Mouse (Mus musculus) G1E (cell line): ENCODE results near the gene Erc2. TPM values are rescaled to one million over a fixed set of nuclear protein-coding genes. Genes with fewer than 3 reads are reported as not detected.

Source experiments
- ATAC-seq: 2 replicates; pipeline ENCODE4 v1.8.0; 2016; ENCODE audit warnings: mild to moderate bottlenecking; ENCODE audit not compliant: insufficient number of reproducible peaks, poor library complexity, low FRiP score, severe bottlenecking; ENCODE audit errors: extremely low read depth
- DNase-seq: peaks from one replicate; pipeline ENCODE4 v3.0.0; 2012; ENCODE audit warnings: low spot score
- H3K27me3 ChIP-seq: 2 replicates; pipeline ENCODE4 v1.6.1; 2012; ENCODE audit warnings: mild to moderate bottlenecking, low read length, inconsistent platforms; ENCODE audit not compliant: insufficient read depth
- H3K36me3 ChIP-seq: replicated peaks from 2 replicates; pipeline ENCODE3; 2012; ENCODE audit warnings: mild to moderate bottlenecking, inconsistent platforms
- H3K4me1 ChIP-seq: 2 replicates; pipeline ENCODE4 v1.6.1; 2012; ENCODE audit warnings: low read depth, low read length, inconsistent platforms, mixed read lengths; ENCODE audit not compliant: insufficient read depth
- H3K4me3 ChIP-seq: 2 replicates; pipeline ENCODE4 v1.5.1; 2012; ENCODE audit warnings: low read depth, mild to moderate bottlenecking, inconsistent platforms, low read length, moderate library complexity, mixed read lengths
- H3K9me3 ChIP-seq: replicated peaks from 2 replicates; pipeline ENCODE4 v1.6.1; 2012; ENCODE audit warnings: inconsistent platforms
- CTCF ChIP-seq: IDR thresholded peaks from 2 replicates; pipeline ENCODE4 v1.5.1; 2012; ENCODE audit warnings: low read depth, low read length, inconsistent platforms, mixed read lengths
- GATA1 ChIP-seq: IDR thresholded peaks from 2 replicates; pipeline ENCODE4 v1.6.1; 2012; ENCODE audit warnings: borderline replicate concordance, low read length, inconsistent platforms, mixed read lengths
- GATA2 ChIP-seq: IDR thresholded peaks from 2 replicates; pipeline ENCODE4 v1.6.1; 2012; ENCODE audit warnings: low read depth, low read length, inconsistent platforms, borderline replicate concordance
- POLR2AphosphoS5 ChIP-seq: IDR thresholded peaks from 2 replicates; pipeline ENCODE4 v1.6.1; 2012; ENCODE audit warnings: low read depth, low read length, inconsistent platforms; ENCODE audit not compliant: insufficient replicate concordance
- TAL1 ChIP-seq: conservative IDR thresholded peaks from 2 replicates; pipeline ENCODE4 v1.6.1; 2012; ENCODE audit warnings: low read depth, low read length, inconsistent platforms, mixed read lengths
- polyA plus RNA-seq: library from polyadenylated mRNA; stranded (reverse); fragments of >175 nt; gene quantifications from 2 replicates; pipeline ENCODE4 v1.2.3, GENCODE M21; 2012
- total RNA-seq, 2 experiments: library from RNA; stranded (forward) in 1 of 2; stranded (reverse) in 1 of 2; fragments of 200-1000 nt in 1 of 2; fragments of >200 nt in 1 of 2; fragmentation: Nextera tagmentation in 1 of 2; gene quantifications; 2 replicates each; pipeline ENCODE4 v1.2.3; 2014 to 2017

Erc2 gene
- total and polyA plus RNA-seq, 3 experiments = 0.49 TPM; not detected in 2

DNA sequence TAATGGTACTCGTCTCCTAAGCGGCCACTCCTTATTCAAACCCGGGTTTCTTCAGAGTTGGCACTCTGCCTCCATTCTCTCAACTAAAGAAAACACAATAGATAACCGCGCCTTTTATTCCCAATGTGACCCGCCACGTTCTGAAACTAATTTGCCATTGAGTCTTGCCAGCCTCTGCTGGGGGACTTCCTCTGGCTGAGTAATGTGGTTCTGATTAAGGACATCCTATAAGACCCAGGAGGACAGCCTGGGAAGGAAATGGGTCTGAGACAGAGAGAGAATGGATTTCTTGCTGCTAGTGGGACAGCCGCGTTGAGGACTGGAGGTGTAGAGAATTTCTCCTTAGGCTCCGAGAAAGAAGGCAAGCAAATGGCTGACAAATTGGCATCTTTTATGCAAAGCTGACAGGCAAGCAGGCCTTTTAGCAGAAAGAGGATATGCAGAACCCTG is 753.4 kb downstream of the Erc2 start:
- DNase-seq (no peak), ATAC-seq (no peak)
- Histone ChIP-seq H3K36me3 (no peaks in the 10 kb centered on the region), H3K4me1 (no peaks in the 10 kb centered on the region), H3K27me3 (no peaks in the 10 kb centered on the region), H3K9me3 (peaks cover 12% of the 10 kb centered on the region), H3K4me3 (no peak overlapping the region)
- TF ChIP-seq TAL1 (no peak), CTCF (no peak), GATA1 (no peak), GATA2 (no peak)

GRCm38 (mm10) chr14:28376208-28376805 is 754.1 kb downstream of the Erc2 start:
- no peak for DNase-seq
- Histone ChIP-seq H3K4me3 (no peak overlapping the region), H3K4me1 (no peaks in the 10 kb centered on the region), H3K36me3 (no peaks in the 10 kb centered on the region), H3K27me3 (no peaks in the 10 kb centered on the region), H3K9me3 (peaks cover 12% of the 10 kb centered on the region)
- ATAC-seq = no peak
- TF ChIP-seq GATA2 = no peak
- no peak for TF ChIP-seq POLR2AphosphoS5
- no peak for TF ChIP-seq GATA1
- no peak for TF ChIP-seq TAL1
- TF ChIP-seq CTCF = no peak

DNA sequence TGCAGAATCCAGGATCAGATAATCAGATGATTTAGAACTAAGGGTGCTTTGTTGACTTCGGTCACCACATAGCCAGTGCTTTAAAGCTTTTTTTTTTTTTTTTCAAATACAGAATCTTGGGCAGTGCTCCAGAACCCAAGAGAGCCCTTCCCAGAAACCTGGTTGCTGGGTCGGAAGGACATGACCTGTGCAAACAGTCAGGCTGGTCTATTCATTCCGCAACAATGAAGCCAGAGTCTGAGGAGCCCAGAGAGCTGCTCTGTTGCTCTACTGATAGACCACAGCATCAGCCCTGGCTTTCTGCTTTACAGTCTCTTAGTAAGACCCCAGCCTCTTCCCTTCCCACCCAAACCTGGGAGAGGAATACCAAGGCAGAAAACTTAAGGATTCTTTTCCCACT is 755.3 kb downstream of the Erc2 start:
- H3K4me3 ChIP-seq = no peak overlapping the region
- no peak for ATAC-seq
- no peaks in the 10 kb centered on the region for H3K27me3 ChIP-seq
- no peaks in the 10 kb centered on the region for H3K4me1 ChIP-seq
- H3K36me3 ChIP-seq = no peaks in the 10 kb centered on the region
- TF ChIP-seq POLR2AphosphoS5 = no peak
- no peak for TF ChIP-seq GATA1
- no peak for TF ChIP-seq TAL1
- no peak for TF ChIP-seq CTCF
- TF ChIP-seq GATA2 = no peak
- no peak for DNase-seq
- H3K9me3 ChIP-seq = peaks cover 6% of the 10 kb centered on the region

DNA sequence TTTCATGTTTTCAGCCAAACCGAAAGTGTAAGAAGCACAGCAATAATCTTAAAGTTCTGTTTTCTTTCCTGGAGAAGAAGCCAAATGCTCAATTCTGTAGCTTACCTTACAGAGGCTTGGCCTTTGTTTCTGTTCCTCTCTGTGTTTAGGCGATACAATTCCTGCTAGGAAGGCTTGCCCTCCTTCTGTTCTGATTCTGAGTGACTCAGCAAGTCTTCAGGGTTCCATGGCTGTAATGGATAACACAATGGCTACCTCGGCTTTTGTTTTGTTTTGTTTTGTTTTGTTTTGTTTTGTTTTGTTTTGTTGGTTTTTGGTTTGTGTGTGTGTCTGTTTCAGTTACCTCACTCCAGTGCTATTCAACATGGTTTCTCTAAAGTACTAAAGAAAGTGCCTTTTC is 757.9 kb downstream of the Erc2 start:
- Histone ChIP-seq H3K27me3 (no peaks in the 10 kb centered on the region), H3K4me1 (no peaks in the 10 kb centered on the region), H3K36me3 (no peaks in the 10 kb centered on the region), H3K9me3 (peaks cover 10% of the 10 kb centered on the region), H3K4me3 (no peak overlapping the region)
- ATAC-seq (no peak), DNase-seq (no peak)
- TF ChIP-seq TAL1 = no peak
- no peak for TF ChIP-seq GATA1
- TF ChIP-seq CTCF = no peak
- TF ChIP-seq GATA2 = no peak
- no peak for TF ChIP-seq POLR2AphosphoS5

DNA sequence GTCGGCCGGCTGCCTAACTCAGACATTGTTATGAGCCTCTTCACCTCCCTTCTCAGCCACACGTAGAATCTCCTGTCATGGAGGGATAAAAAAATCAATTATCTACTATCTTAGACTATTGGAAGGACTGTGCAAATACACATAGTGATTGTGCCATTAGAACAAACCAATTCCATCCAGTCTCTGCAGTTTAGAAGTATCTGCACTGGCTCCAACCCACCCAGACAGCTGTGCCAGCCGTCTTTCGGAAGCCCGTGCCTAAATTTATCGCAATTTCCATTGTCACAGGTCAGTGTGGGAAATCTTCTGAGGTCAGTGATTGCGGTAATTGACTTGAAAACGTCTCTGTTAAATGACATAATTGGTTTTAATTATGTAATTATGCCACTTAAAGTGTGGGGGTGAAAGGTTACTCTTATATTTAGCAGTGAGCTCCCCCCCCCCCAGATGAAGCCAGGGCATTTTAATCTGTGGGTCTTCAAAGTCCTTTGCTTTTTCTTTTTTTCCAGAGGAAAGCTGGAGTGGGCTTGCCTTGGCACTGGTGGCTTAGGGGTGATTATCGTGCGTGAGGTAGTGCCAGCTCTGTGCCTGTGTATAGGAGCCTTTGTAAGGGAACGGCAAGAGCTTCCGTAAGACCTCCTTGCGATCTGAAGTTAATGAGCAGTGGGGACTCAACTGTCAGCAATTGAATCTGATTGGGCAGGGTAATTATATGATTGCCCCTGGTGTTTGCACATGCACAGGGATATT is 759.7 kb downstream of the Erc2 start:
- TF ChIP-seq GATA2 = no peak
- no peak for TF ChIP-seq CTCF
- no peak for TF ChIP-seq GATA1
- no peak for TF ChIP-seq TAL1
- TF ChIP-seq POLR2AphosphoS5 = no peak
- H3K36me3 ChIP-seq = no peaks in the 10 kb centered on the region
- H3K4me1 ChIP-seq = no peaks in the 10 kb centered on the region
- no peak for DNase-seq
- ATAC-seq = no peak
- H3K27me3 ChIP-seq = no peaks in the 10 kb centered on the region
- peaks cover 10% of the 10 kb centered on the region for H3K9me3 ChIP-seq
- no peak overlapping the region for H3K4me3 ChIP-seq

DNA sequence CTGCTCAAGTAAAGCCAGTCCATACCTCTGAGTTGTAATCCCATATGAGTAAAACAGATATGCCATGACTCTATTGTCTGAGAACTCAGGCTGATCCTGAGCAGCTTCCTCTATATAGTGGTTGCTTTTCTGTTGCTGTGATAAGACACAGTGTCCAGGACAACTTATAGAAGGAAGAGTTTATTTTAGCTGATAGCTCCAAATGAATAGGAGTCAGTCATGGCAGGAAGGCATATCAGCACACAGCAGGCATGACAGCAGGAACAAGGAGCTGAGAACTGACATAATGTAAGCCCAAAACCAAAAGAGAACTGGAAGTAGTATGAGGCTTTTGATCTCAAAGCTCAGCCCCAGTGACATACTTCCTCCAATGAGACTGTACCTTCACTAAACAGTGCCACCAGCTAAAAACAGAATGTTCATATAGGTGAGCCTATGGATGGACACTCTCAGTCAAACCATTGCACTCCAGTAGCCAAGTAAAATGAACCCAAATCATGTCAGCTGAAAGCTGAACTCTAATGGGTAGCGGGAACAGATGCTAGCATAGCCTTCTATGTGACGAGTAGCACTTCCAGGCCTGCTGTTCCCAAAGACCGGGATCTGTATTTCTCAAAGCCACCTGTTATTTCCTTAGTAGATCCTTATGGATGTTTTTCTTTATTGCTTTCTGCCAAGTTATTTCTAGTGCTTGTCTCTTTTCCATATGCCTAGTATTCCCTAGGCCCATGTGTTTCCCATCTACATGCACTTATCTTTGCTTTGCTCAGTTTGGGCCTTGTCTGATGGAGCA is 764.8 kb downstream of the Erc2 start:
- H3K4me1 ChIP-seq = no peaks in the 10 kb centered on the region
- TF ChIP-seq GATA2 = no peak
- TF ChIP-seq CTCF = no peak
- no peak for TF ChIP-seq GATA1
- TF ChIP-seq POLR2AphosphoS5 = no peak
- no peak for TF ChIP-seq TAL1
- no peaks in the 10 kb centered on the region for H3K36me3 ChIP-seq
- no peak for DNase-seq
- H3K9me3 ChIP-seq = peaks cover 5% of the 10 kb centered on the region; the same call in 1 of the 2 replicates
- no peak for ATAC-seq
- H3K4me3 ChIP-seq = no peak overlapping the region
- no peaks in the 10 kb centered on the region for H3K27me3 ChIP-seq

DNA sequence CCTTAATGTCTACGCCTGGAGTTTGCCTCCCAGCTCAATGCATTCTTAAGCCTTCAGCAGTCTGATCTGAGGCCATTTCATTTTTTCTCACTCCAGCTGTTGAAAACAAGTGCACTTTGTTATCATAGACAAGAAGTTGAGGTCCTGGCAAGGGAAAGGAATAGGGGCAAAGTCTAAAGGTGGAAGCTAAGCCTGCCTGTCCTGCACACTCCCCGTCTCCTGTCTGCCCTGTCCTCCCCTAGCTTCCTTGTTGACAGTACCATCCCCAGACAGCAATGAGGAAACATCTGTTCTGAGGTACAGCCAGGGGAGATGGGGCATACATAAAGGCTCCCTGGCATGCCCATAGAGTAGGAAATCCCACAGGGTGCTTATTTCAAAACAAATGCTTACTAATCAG is 776.7 kb downstream of the Erc2 start:
- H3K4me1 ChIP-seq = no peaks in the 10 kb centered on the region
- 0 out of 2 replicates have a peak, but pooled peaks cover 12% of the 10 kb centered on the region for H3K9me3 ChIP-seq
- DNase-seq (no peak), ATAC-seq (no peak)
- TF ChIP-seq POLR2AphosphoS5 = no peak
- no peak for TF ChIP-seq CTCF
- TF ChIP-seq GATA1 = no peak
- TF ChIP-seq GATA2 = no peak
- no peak for TF ChIP-seq TAL1
- no peaks in the 10 kb centered on the region for H3K27me3 ChIP-seq
- H3K36me3 ChIP-seq = no peaks in the 10 kb centered on the region
- no peak overlapping the region for H3K4me3 ChIP-seq
